Mouse (Mus musculus) mouse embryonic stem cell (cell line): ENCODE data around the gene Dlg1.
"Not testable (repeated sequence)": the region's sequence is repeated elsewhere in the genome, so short reads cannot be mapped to it uniquely, and the experiment has no call there.

Experiments used
- in situ Hi-C, 2 experiments: fragments of 300-500 bp; cut with MboI; formaldehyde crosslinking; loops; 1 replicate in 1 of 2; 3 replicates in 1 of 2; pipeline ENCODE4 v1.14.3; 2019 to 2020; ENCODE audit warnings: low sequenced_read_pairs in 2 of 2, low pct_unique_long_range_greater_than_20kb in 1 of 2, mixed read lengths in 1 of 2; ENCODE audit not compliant: unreplicated experiment in 1 of 2

The Dlg1 gene

GRCm38 (mm10) chr16:31705213-31705612 is 42.0 kb downstream of the Dlg1 start:
- in situ Hi-C loops = no loop called here

DNA sequence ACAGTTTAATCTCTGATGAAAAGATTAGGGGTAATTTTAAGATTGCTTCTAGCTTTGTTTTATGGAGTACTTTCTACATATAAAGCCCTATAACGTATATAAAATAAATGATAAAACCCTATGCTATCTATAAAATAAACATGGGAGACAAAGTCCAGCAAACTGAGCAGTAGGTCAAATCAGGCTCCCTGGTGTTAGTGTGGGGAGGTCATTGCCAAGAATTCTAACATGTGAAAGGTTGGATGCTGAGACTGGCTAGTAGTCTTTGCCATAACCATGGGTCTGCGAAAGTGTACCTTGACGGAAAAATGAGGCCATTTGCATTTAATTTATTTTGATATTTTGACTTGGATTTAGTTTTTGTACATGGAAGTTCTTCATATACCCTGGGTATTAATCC is 42.7 kb downstream of the Dlg1 start:
- in situ Hi-C loops = no loop called here

GRCm38 (mm10) chr16:31707326-31707725 is 44.1 kb downstream of the Dlg1 start:
- in situ Hi-C loops = no loop called here

DNA sequence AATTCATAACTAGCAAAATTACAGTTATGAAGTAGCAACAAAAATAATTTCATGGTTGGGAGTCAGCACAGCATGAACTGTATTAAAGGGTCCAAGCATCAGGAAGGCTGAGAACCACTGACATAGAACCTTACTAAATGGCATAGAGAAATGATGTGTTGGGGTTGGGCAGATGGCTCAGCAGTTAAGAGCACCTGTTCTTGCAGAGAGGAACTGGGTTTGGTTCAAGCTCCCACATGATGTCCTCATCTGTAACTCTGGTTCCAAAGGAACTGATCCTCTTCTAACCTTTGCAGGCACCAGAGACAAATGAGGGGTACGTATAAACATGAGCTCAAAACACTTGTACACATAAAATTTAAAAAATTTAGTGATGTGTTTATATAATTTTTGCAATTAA is 59.7 kb downstream of the Dlg1 start:
- in situ Hi-C loops = no loop called here

GRCm38 (mm10) chr16:31724121-31724520 is 60.9 kb downstream of the Dlg1 start:
- in situ Hi-C loops = no loop called here

- in situ Hi-C loops = no loop called here
Measured at GRCm38 (mm10) chr16:31724818-31725217, 61.6 kb downstream of the Dlg1 start.

DNA sequence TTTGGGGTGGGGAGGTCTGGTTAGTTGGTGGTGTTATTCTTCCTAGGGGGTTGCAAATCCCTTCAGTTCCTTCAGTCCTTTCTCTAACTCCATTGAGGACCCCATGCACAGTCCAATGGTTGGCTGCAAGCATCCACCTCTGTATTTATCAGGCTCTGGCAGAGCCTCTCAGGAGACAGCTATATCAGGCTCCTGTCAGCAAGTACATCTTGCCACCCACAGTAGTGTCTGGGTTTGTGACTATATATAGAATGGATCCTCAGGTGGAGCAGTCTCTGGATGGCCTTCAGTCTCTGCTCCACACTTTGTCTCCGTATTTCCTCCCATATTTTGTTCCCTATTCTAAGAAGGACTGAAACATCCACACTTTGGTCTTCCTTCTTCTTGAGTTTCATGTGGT is 67.7 kb downstream of the Dlg1 start:
- in situ Hi-C loops = not testable (repeated sequence)

GRCm38 (mm10) chr16:31737081-31737480 is 73.8 kb downstream of the Dlg1 start:
- in situ Hi-C loops = no loop called here

DNA sequence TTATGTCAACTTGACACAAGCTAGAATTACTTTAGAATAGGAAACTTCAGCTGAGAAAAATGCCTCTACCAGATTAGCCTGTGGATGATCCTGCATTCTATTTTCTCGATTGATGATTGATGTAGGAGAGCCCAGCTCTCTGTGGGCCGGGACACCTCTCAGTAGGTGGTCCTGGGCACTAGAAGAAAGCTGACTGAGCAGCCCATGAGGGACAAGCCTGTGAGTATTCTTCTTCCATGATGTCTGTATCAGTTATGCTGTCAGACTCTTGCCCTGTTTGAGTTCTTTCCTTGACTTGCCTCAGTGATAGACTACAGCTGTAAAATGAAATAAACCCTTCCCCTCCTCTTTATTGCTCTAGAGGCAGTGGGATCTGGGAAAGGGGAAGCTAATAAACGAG is 74.5 kb downstream of the Dlg1 start:
- in situ Hi-C loops = no loop called here

DNA sequence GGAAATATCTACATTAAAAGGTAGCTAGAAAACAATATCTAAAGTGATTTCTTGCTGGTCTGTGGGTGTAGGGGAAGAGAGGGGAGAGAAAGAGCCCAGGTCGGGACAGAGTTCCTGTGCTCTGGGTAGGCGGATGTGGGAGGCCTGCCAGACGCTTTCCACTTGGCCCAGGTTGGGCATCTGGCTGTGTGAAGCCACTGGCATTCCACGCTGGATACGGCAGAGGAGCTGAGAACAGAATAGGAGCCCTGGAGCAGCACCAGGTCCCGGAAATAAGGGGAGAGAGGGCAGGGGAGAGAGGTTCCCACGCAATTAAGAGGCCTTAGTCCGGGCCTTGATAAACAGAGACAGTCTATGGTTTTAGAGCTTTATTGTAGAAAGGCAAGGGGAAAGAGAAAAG is 77.0 kb downstream of the Dlg1 start:
- in situ Hi-C loops = no loop called here

DNA sequence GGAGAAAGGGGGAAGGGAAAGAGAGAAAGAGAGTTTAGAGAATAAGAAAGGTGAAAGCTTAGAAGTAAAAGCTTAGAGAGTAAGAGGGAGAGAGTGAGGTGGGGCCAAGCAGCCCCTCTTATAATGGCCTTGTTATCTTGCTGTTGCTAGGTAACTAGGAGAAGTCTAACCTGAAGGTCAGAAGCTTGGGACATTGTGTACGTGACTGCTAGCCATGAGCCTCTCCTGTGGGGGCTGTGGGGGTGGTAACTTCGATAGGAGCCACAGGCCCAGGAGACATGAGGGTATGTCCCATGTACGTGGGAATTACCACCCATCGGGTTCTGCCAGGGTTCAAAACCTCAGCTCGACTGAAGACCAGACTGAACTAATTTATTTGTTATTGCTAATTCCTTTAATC is 77.5 kb downstream of the Dlg1 start:
- in situ Hi-C loops = no loop called here

- in situ Hi-C loops = no loop called here
Measured at GRCm38 (mm10) chr16:31750526-31750925, 87.3 kb downstream of the Dlg1 start.

DNA sequence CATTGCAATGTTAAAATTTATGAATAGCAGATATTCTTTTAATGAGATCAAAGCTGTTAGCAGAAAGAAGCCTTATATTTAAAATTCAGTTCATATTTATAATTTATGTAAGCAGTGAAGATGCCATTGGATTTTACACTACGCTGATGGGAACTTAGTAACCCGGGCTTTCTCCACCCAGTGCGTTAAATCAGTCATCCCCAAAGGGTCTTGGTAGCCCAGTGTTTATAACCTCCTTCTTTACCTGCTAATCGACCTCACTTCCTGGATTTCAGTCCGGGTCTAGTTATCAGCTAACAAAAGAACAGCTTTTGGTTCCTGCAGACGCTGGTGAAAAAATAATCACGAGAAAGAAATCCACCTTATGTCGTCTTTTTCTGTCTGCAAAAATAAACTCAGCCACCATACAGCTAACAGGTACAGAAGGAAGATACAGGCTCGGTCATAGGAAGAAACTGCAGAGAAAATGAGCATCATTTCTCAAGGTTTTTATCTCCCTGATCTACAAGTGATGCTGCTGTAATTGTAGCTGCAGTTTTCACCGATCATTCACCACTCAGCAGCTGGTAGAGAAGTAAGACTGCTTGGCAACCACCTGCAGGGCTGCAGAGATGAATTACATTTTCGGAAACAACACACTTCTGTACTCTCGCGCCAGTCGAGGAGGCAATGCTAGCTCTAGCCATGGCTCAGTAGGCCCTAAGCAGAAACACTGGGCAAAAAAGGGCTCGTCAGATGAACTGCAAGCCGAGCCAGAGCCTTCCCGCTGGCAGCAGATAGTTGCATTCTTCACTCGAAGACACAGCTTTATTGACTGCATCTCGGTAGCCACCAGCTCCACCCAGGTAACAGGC is 91.2 kb downstream of the Dlg1 start:
- in situ Hi-C loops = no loop called here

GRCm38 (mm10) chr16:31755053-31755452 is 91.8 kb downstream of the Dlg1 start:
- in situ Hi-C loops = no loop called here

DNA sequence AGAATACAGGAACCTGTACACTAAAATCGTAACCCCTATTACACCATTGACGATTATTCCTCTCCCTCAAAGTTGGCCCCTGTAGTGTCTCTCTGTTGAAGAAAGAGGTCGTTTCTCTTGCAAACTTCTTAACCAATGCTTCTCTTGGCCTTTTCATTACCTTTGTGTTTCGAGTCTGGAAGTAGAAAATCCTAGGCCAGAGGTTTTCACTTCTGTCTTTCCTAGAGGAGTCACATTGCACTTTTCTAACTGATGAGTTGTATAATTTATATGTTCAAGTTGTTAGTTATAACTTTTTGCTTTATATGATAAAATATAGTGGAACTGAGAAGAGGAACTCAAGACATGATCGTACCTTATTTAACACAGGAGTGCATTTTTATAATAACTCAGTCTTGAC is 93.2 kb downstream of the Dlg1 start:
- in situ Hi-C loops = no loop called here

- in situ Hi-C loops = no loop called here
Measured at GRCm38 (mm10) chr16:31757606-31758005, 94.4 kb downstream of the Dlg1 start.

- in situ Hi-C loops = no loop called here
Measured at GRCm38 (mm10) chr16:31759416-31759815, 96.2 kb downstream of the Dlg1 start.

DNA sequence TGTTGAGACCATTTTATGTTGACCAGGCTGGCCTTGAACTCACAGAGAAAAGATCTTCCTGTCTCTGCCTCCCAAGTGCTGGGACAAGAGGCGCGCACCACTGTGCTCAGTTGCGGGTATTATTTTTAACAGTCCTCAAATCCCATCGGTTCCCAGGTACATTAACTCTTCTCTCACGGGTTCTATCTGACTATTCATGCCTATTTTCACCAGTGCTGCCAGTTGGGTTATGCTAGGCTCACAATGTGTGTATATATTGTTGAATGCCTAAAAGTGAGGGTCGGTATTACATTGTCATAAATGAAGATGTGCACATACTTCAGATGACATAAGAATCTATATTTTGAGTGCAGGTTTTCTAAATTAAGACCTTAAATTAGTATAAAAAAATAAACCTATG is 103.1 kb downstream of the Dlg1 start:
- in situ Hi-C loops = no loop called here

DNA sequence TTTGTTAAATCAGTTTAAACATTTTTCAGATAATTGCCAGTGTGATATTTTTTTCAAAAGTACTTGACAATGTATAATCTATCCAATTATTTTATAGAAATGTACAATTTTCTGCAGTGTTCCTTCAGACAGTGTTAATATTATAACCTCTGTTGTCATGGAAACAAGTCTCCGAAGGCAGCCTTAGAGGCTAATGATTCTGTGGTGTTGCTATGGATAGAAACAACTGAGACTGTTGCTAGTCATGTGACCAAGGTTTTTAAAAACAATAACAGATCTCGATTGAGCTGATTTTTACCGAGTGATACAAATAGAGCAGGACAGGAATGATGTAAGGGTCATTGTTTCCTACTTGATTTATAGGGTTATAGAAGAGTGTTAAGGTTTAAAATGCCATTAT is 103.5 kb downstream of the Dlg1 start:
- in situ Hi-C loops = no loop called here

GRCm38 (mm10) chr16:31775924-31776323 is 112.7 kb downstream of the Dlg1 start:
- in situ Hi-C loops = no loop called here

- in situ Hi-C loops = no loop called here
Measured at GRCm38 (mm10) chr16:31781015-31781414, 117.8 kb downstream of the Dlg1 start.
